Mouse (Mus musculus): Measurements from ENCODE around the gene Fut8.

- TF ChIP-seq GATA1 (IDR thresholded peaks at IDR 0.05; ENCODE audit: borderline replicate concordance, low read length), result no peak
- TF ChIP-seq FLI1 (IDR thresholded peaks at IDR 0.05; ENCODE audit: low read length), result no peak
These were observed 23.9 kb upstream of the Fut8 start for GRCm38 (mm10) chr12:77213896-77214564.
